Mouse (Mus musculus) MEL (cell line): Measurements from ENCODE around the gene Iqschfp. TPM values are rescaled to one million over a fixed set of nuclear protein-coding genes. Genes with fewer than 3 reads are reported as not detected.

ENCODE experiments used
- DNase-seq: peaks from one replicate; pipeline ENCODE4 v3.0.0; 2011; ENCODE audit warnings: low read depth, low spot score
- H3K27ac ChIP-seq: 2 replicates; pipeline ENCODE4 v1.5.1; 2012; ENCODE audit warnings: low read depth, mild to moderate bottlenecking, control low read depth, low read length, moderate library complexity; ENCODE audit not compliant: control insufficient read depth
- H3K27me3 ChIP-seq, 2 experiments: fragments of 150-350 bp in 1 of 2; sonication (generic) in 1 of 2; 2 replicates each; pipeline ENCODE4 v1.6.1; 2012; ENCODE audit warnings: low read length in 2 of 2, mild to moderate bottlenecking in 2 of 2, improper control_type of control experiment in 1 of 2, moderate library complexity in 1 of 2; ENCODE audit not compliant: insufficient read depth in 2 of 2, control insufficient read depth in 1 of 2
- H3K36me3 ChIP-seq, 2 experiments: 2 replicates each; pipeline ENCODE4 v1.6.1; 2012 to 2014; ENCODE audit warnings: low read length in 2 of 2, improper control_type of control experiment in 1 of 2, inconsistent platforms in 1 of 2, mild to moderate bottlenecking in 1 of 2; ENCODE audit not compliant: insufficient read depth in 2 of 2, control insufficient read depth in 1 of 2
- H3K4me1 ChIP-seq, 2 experiments: fragments of 150-350 bp in 1 of 2; sonication (generic) in 1 of 2; 2 replicates each; pipeline ENCODE4 v1.6.1; 2012; ENCODE audit warnings: low read length in 2 of 2, improper control_type of control experiment in 1 of 2, mild to moderate bottlenecking in 1 of 2; ENCODE audit not compliant: insufficient read depth in 2 of 2, control insufficient read depth in 1 of 2
- H3K4me3 ChIP-seq, 2 experiments: fragments of 150-350 bp in 1 of 2; sonication (generic) in 1 of 2; 2 replicates each; pipeline ENCODE4 v1.5.1; 2012; ENCODE audit warnings: low read depth in 2 of 2, low read length in 2 of 2, mild to moderate bottlenecking in 2 of 2, moderate library complexity in 2 of 2, control low read depth in 1 of 2, improper control_type of control experiment in 1 of 2; ENCODE audit not compliant: control insufficient read depth in 1 of 2, insufficient read depth in 1 of 2
- H3K79me2 ChIP-seq: 2 replicates; pipeline ENCODE4 v1.6.1; 2012; ENCODE audit warnings: mild to moderate bottlenecking, low read length, moderate library complexity; ENCODE audit not compliant: control insufficient read depth, poor library complexity, insufficient read depth
- H3K9ac ChIP-seq: 2 replicates; pipeline ENCODE4 v1.6.1; 2012; ENCODE audit warnings: low read depth, mild to moderate bottlenecking, control low read depth, low read length, moderate library complexity; ENCODE audit not compliant: control insufficient read depth, poor library complexity, severe bottlenecking
- H3K9me3 ChIP-seq: fragments of 150-350 bp; sonication (generic); replicated peaks from 2 replicates; pipeline ENCODE4 v1.6.1; 2012; ENCODE audit warnings: mild to moderate bottlenecking, low read length, improper control_type of control experiment, moderate library complexity; ENCODE audit not compliant: insufficient read depth
- CHD1 ChIP-seq: IDR thresholded peaks from 2 replicates; pipeline ENCODE4 v1.6.1; 2012; ENCODE audit warnings: low read depth, mild to moderate bottlenecking, inconsistent platforms, low read length, improper control_type of control experiment
- E2F4 ChIP-seq: IDR thresholded peaks from 2 replicates; pipeline ENCODE4 v1.6.1; 2011; ENCODE audit warnings: low read depth, low read length, improper control_type of control experiment, borderline replicate concordance
- ETS1 ChIP-seq: IDR thresholded peaks from 2 replicates; pipeline ENCODE4 v1.6.1; 2012; ENCODE audit warnings: low read depth, mild to moderate bottlenecking, inconsistent platforms, low read length, improper control_type of control experiment, moderate library complexity
- GABPA ChIP-seq: IDR thresholded peaks from 2 replicates; pipeline ENCODE4 v1.6.1; 2012; ENCODE audit warnings: low read depth, mild to moderate bottlenecking, inconsistent platforms, low read length, improper control_type of control experiment, moderate library complexity
- GATA1 ChIP-seq: IDR thresholded peaks from 2 replicates; pipeline ENCODE4 v1.6.1; 2011; ENCODE audit warnings: low read depth, low read length, improper control_type of control experiment
- HCFC1 ChIP-seq: IDR thresholded peaks from 2 replicates; pipeline ENCODE4 v1.6.1; 2012; ENCODE audit warnings: low read depth, mild to moderate bottlenecking, inconsistent platforms, low read length, improper control_type of control experiment, moderate library complexity
- KAT2A ChIP-seq: conservative IDR thresholded peaks from 2 replicates; pipeline ENCODE4 v1.6.1; 2012; ENCODE audit warnings: low read depth, low read length, improper control_type of control experiment, inconsistent platforms
- MAZ ChIP-seq: IDR thresholded peaks from 2 replicates; pipeline ENCODE4 v1.6.1; 2012; ENCODE audit warnings: low read depth, mild to moderate bottlenecking, inconsistent platforms, low read length, improper control_type of control experiment
- MEF2A ChIP-seq: IDR thresholded peaks from 2 replicates; pipeline ENCODE4 v1.6.1; 2014; ENCODE audit warnings: low read depth, mild to moderate bottlenecking, inconsistent platforms, low read length, improper control_type of control experiment; ENCODE audit not compliant: poor library complexity, insufficient replicate concordance, severe bottlenecking; ENCODE audit errors: extremely low read depth
- MXI1 ChIP-seq: IDR thresholded peaks from 2 replicates; pipeline ENCODE4 v1.6.1; 2011; ENCODE audit warnings: mild to moderate bottlenecking, low read depth, low read length, improper control_type of control experiment
- MYB ChIP-seq: IDR thresholded peaks from 2 replicates; pipeline ENCODE4 v1.6.1; 2011; ENCODE audit warnings: mild to moderate bottlenecking, low read depth, low read length, improper control_type of control experiment
- MYC ChIP-seq: IDR thresholded peaks from 2 replicates; pipeline ENCODE4 v1.6.1; 2011; ENCODE audit warnings: low read depth, mild to moderate bottlenecking, low read length, improper control_type of control experiment, moderate library complexity
- NRF1 ChIP-seq: IDR thresholded peaks from 2 replicates; pipeline ENCODE4 v1.6.1; 2014; ENCODE audit warnings: low read depth, mild to moderate bottlenecking, inconsistent platforms, low read length, improper control_type of control experiment, moderate library complexity; ENCODE audit not compliant: poor library complexity, insufficient read depth, severe bottlenecking
- POLR2A ChIP-seq, 2 experiments: IDR thresholded peaks; 2 replicates each; pipeline ENCODE4 v1.6.1; 2011 to 2012; ENCODE audit warnings: low read length in 2 of 2, mild to moderate bottlenecking in 2 of 2, control low read depth in 1 of 2, improper control_type of control experiment in 1 of 2, low read depth in 1 of 2, moderate library complexity in 1 of 2; ENCODE audit not compliant: control insufficient read depth in 1 of 2, insufficient read depth in 1 of 2, poor library complexity in 1 of 2
- SIN3A ChIP-seq: IDR thresholded peaks from 2 replicates; pipeline ENCODE4 v1.6.1; 2012; ENCODE audit warnings: low read length, improper control_type of control experiment, inconsistent platforms
- SMC3 ChIP-seq: IDR thresholded peaks from 2 replicates; pipeline ENCODE4 v1.6.1; 2011; ENCODE audit warnings: low read depth, low read length, improper control_type of control experiment
- TAL1 ChIP-seq: IDR thresholded peaks from 2 replicates; pipeline ENCODE4 v1.6.1; 2012; ENCODE audit warnings: mild to moderate bottlenecking, inconsistent platforms, low read length, moderate library complexity, mixed read lengths
- TCF12 ChIP-seq: IDR thresholded peaks from 2 replicates; pipeline ENCODE4 v1.6.1; 2014; ENCODE audit warnings: low read depth, mild to moderate bottlenecking, inconsistent platforms, low read length, improper control_type of control experiment, moderate library complexity
- UBTF ChIP-seq: IDR thresholded peaks from 2 replicates; pipeline ENCODE4 v1.6.1; 2012; ENCODE audit warnings: low read depth, mild to moderate bottlenecking, inconsistent platforms, low read length, improper control_type of control experiment, moderate library complexity, borderline replicate concordance; ENCODE audit not compliant: insufficient read depth
- USF1 ChIP-seq: IDR thresholded peaks from 2 replicates; pipeline ENCODE4 v1.6.1; 2014; ENCODE audit warnings: low read depth, mild to moderate bottlenecking, inconsistent platforms, low read length, improper control_type of control experiment, moderate library complexity
- USF2 ChIP-seq, 2 experiments: IDR thresholded peaks; 2 replicates each; pipeline ENCODE4 v1.6.1; 2011 to 2012; ENCODE audit warnings: improper control_type of control experiment in 2 of 2, low read length in 2 of 2, borderline replicate concordance in 1 of 2, inconsistent platforms in 1 of 2, low read depth in 1 of 2, mild to moderate bottlenecking in 1 of 2; ENCODE audit not compliant: insufficient read depth in 1 of 2
- ZC3H11A ChIP-seq: IDR thresholded peaks from 2 replicates; pipeline ENCODE4 v1.6.1; 2012; ENCODE audit warnings: low read depth, mild to moderate bottlenecking, inconsistent platforms, low read length, improper control_type of control experiment
- ZKSCAN1 ChIP-seq: IDR thresholded peaks from 2 replicates; pipeline ENCODE4 v1.6.1; 2012; ENCODE audit warnings: low read depth, mild to moderate bottlenecking, inconsistent platforms, low read length, improper control_type of control experiment, moderate library complexity
- ZNF384 ChIP-seq: IDR thresholded peaks from 2 replicates; pipeline ENCODE4 v1.6.1; 2012; ENCODE audit warnings: low read depth, mild to moderate bottlenecking, inconsistent platforms, low read length, improper control_type of control experiment
- polyA plus RNA-seq, 2 experiments: library from polyadenylated mRNA; stranded (reverse) in 1 of 2; unstranded in 1 of 2; fragments of >175 nt in 1 of 2; fragments of >200 nt in 1 of 2; gene quantifications; 2 replicates each; pipeline versions ENCODE4 v1.2.1 to v1.2.4; 2012; ENCODE audit warnings: low replicate concordance in 2 of 2, low read depth in 1 of 2; ENCODE audit not compliant: insufficient read length in 2 of 2, insufficient read depth in 1 of 2, missing spikeins in 1 of 2
- total RNA-seq: library from RNA; depleted of rRNA; stranded (reverse); fragments of 300-350 nt; gene quantifications from 2 replicates; pipeline ENCODE4 v1.2.3, GENCODE M21; 2012

Iqschfp gene
- total and polyA plus RNA-seq, 3 experiments, result not detected

DNA sequence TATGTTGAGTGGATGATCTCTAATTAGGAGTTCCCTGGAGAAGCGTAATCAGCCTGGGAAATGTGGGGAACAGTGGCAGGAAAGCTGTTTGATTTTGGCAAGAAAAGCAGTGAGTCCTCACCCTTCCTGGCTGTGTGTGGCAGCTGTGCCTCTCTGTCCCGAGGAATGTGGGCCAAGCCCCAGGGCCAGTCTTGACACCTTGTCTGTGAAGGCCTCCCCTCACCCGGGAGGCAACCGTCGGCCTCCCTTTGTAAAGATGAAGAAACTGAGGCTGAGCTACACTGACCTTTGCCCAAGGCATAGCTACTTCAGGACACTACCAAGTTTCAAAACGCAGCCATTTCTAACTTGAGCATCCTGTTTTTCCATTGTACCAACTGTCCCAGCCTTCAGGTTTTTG lies 653.9 kb downstream of the Iqschfp start:
- DNase-seq, result no peak
- Histone ChIP-seq H3K4me1 (no peaks in the 10 kb centered on the region), H3K4me3 (no peak overlapping the region), H3K27me3 (no peaks in the 10 kb centered on the region), H3K79me2 (no peaks in the 10 kb centered on the region; the same call in 1 of the 2 replicates), H3K36me3 (peaks cover 0 to 3% of the 10 kb centered on the region in 2 experiments; a peak in 1 of 4 replicates), H3K9me3 (no peaks in the 10 kb centered on the region), H3K27ac (no peak overlapping the region), H3K9ac (no peak overlapping the region)
- no peak for TF ChIP-seq SIN3A
- no peak for TF ChIP-seq TAL1
- no peak for TF ChIP-seq ETS1
- TF ChIP-seq E2F4, result no peak
- TF ChIP-seq MEF2A, result no peak
- TF ChIP-seq MYB, result no peak
- TF ChIP-seq MYC, result no peak
- no peak for TF ChIP-seq KAT2A
- TF ChIP-seq SMC3, result no peak
- no peak for TF ChIP-seq ZC3H11A
- no peak for TF ChIP-seq TCF12
- TF ChIP-seq USF2 (IDR thresholded peaks at IDR 0.05; ENCODE audit: borderline replicate concordance in 1 of 2, insufficient read depth in 1 of 2, low read depth in 1 of 2, low read length in 2 of 2), result no peak
- TF ChIP-seq MXI1, result no peak
- TF ChIP-seq ZKSCAN1, result no peak
- no peak for TF ChIP-seq MAZ
- TF ChIP-seq USF1, result no peak
- no peak for TF ChIP-seq NRF1
- no peak for TF ChIP-seq CHD1
- no peak for TF ChIP-seq ZNF384
- no peak for TF ChIP-seq GATA1

DNA sequence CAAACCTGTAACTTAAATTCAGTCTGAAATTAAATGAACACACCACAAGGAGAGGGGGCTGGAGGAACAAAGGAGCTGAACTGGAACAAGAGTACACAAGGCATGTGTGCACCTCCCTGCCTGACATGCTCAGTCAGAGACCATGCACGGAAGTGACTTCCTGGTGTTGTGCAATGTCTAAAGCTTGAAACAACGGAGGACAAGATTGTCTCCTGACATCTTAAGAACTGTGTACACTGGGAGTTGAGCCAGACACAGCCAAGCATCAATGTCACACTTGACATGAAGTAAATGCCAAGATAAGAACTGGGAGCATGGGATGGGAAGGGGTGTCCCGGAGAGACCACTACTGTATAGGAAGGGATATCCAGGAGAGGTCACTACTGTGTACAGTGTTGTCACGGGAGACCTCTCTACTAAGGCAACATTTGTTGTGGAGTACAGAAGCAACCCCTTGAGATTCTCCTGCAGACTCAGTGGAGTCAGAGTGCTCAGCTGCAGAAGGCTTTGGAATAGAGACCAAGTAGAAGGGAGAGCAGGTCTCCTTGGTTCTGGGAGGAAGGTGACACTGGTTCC lies 663.1 kb downstream of the Iqschfp start:
- no peaks in the 10 kb centered on the region; a peak in 1 of 4 replicates for H3K36me3 ChIP-seq
- H3K9me3 ChIP-seq, result no peaks in the 10 kb centered on the region
- no peak for TF ChIP-seq GABPA
- TF ChIP-seq TAL1, result no peak
- TF ChIP-seq UBTF, result no peak
- no peak for TF ChIP-seq ZNF384
- no peak for TF ChIP-seq MEF2A
- TF ChIP-seq KAT2A, result no peak
- no peak for TF ChIP-seq HCFC1
- no peak for TF ChIP-seq USF1
- TF ChIP-seq POLR2A (IDR thresholded peaks at IDR 0.05; ENCODE audit: control insufficient read depth in 1 of 2, insufficient read depth in 1 of 2, low read depth in 1 of 2, low read length in 2 of 2, poor library complexity in 1 of 2), result no peak

More for the DNA sequence above, 663.1 kb downstream of the Iqschfp start:
- Histone ChIP-seq H3K4me1 (peaks cover 0 to 13% of the 10 kb centered on the region in 2 experiments; a peak in 1 of 4 replicates), H3K27me3 (no peaks in the 10 kb centered on the region), H3K79me2 (no peaks in the 10 kb centered on the region), H3K4me3 (no peak overlapping the region), H3K9ac (no peak overlapping the region), H3K27ac (no peak overlapping the region)
- no peak for DNase-seq
